Mouse (Mus musculus) thymus, adult 2 months (tissue): ENCODE results near the gene Slc31a2.

Source experiments
- CTCF ChIP-seq: fragments of 200-500 bp; IDR thresholded peaks from 2 replicates; pipeline ENCODE4 v1.5.1; 2012; ENCODE audit warnings: mild to moderate bottlenecking, control low read depth, low read length, moderate library complexity, borderline replicate concordance; ENCODE audit not compliant: control insufficient read depth, poor library complexity, insufficient read depth; ENCODE audit errors: extremely low read depth
- POLR2A ChIP-seq: fragments of 200-500 bp; IDR thresholded peaks from 2 replicates; pipeline ENCODE4 v1.6.1; 2012; ENCODE audit warnings: mild to moderate bottlenecking, low read length, control low read depth, moderate library complexity; ENCODE audit not compliant: control insufficient read depth, poor library complexity, insufficient read depth; ENCODE audit errors: extremely low read depth

DNA sequence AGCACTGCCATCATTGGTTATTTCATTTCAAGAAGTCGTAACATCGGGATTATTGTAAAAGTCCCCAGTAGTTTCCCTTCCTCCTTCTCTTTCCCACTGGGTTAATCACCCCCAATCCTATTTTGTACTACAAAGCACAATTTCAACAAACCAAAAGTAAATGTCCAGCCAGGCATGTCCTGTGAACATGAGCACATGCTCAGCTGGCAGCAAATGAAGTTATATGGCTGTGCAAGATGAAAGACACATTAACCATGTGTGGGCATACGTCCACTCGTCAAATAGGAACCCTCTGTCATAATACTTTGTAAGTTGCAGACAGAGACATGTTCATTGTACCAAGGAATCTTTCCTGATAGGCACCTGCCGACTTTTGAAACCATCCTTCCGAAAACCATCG lies 20.6 kb downstream of the Slc31a2 start:
- TF ChIP-seq CTCF (no peak), POLR2A (no peak)
